Mouse (Mus musculus): ENCODE data around the gene Sptbn2.
A peak's percentile ranks its signal among the peaks of the same experiment; 100 is the strongest.

Sptbn2 gene

GRCm38 (mm10) chr19:4767507-4768148 is 56.7 kb downstream of the Sptbn2 start:
- H3K4me3 ChIP-seq (replicated peaks; ENCODE audit: low read length) = no peak overlapping the region
- peaks cover 84% of the 10 kb centered on the region for H3K4me1 ChIP-seq (replicated peaks; ENCODE audit: low read depth, low read length)
- H3K9me3 ChIP-seq (ENCODE audit: low read length) = no peaks in the 10 kb centered on the region
- peaks cover 99% of the 10 kb centered on the region for H3K36me3 ChIP-seq (ENCODE audit: insufficient read depth, low read length)
- no peaks in the 10 kb centered on the region for H3K27me3 ChIP-seq (ENCODE audit: insufficient read depth, low read length)
- TF ChIP-seq CTCF (conservative IDR thresholded peaks at IDR 0.05; ENCODE audit: low read length) (no peak), POU5F1 (IDR thresholded peaks at IDR 0.05; ENCODE audit: borderline replicate concordance, low read length) (no peak), NANOG (IDR thresholded peaks at IDR 0.05; ENCODE audit: borderline replicate concordance, low read length) (no peak)

DNA sequence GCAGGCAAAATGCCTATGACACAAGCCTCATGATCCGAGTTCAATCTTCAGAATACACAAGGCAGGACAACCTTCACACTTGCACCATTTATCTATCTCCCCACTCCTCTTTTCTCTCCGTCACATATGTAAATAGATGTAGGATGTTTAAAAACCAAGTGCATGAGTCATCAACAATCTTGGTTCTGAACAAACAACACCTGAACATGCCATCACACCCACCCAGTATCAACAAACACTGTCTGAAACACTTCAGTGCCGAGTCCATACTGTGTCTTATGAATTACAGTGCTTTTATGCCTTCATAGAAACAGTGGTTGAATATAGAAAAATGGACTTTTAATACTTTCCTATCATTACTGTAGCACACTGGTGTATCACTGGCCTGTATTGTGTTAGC is 61.8 kb downstream of the Sptbn2 start:
- H3K36me3 ChIP-seq (ENCODE audit: insufficient read depth, low read length) = peaks cover 99% of the 10 kb centered on the region
- no peak overlapping the region for H3K4me3 ChIP-seq (replicated peaks; ENCODE audit: low read length)
- no peaks in the 10 kb centered on the region for H3K27me3 ChIP-seq (ENCODE audit: insufficient read depth, low read length)
- peaks cover 83% of the 10 kb centered on the region for H3K4me1 ChIP-seq (replicated peaks; ENCODE audit: low read depth, low read length)
- TF ChIP-seq CTCF (conservative IDR thresholded peaks at IDR 0.05; ENCODE audit: low read length) (no peak), POU5F1 (IDR thresholded peaks at IDR 0.05; ENCODE audit: borderline replicate concordance, low read length) (no peak), NANOG (IDR thresholded peaks at IDR 0.05; ENCODE audit: borderline replicate concordance, low read length) (no peak)
- no peaks in the 10 kb centered on the region for H3K9me3 ChIP-seq (ENCODE audit: low read length)

- peaks cover 100% of the 10 kb centered on the region for H3K36me3 ChIP-seq (ENCODE audit: insufficient read depth, low read length)
- H3K4me3 ChIP-seq (replicated peaks; ENCODE audit: low read length) = no peak overlapping the region
- H3K9me3 ChIP-seq (ENCODE audit: low read length) = no peaks in the 10 kb centered on the region
- TF ChIP-seq NANOG (IDR thresholded peaks at IDR 0.05; ENCODE audit: borderline replicate concordance, low read length) (no peak), POU5F1 (IDR thresholded peaks at IDR 0.05; ENCODE audit: borderline replicate concordance, low read length) (no peak), CTCF (conservative IDR thresholded peaks at IDR 0.05; ENCODE audit: low read length) (no peak)
- H3K27me3 ChIP-seq (ENCODE audit: insufficient read depth, low read length) = no peaks in the 10 kb centered on the region
- H3K4me1 ChIP-seq (replicated peaks; ENCODE audit: low read depth, low read length) = peaks cover 97% of the 10 kb centered on the region
These were observed 71.9 kb downstream of the Sptbn2 start for GRCm38 (mm10) chr19:4782891-4783290.

DNA sequence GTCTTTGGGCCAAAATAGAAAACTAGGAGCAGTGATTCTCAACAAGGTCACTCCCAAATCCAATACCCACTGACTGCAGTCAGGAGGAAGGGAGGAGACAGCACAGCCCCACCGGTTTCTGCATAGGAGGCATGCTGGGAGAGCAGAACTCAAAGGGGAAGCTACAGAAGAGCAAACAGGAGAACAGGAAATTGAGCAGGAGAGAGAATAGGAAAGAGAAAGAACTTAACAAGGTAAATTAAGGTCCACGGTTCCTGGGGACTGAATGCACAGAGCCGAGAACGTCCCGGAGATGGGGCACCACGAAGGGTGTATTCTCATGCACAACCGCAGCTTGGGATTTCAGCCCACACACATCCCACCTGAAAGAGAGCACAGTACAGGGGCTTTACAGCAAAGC is 74.2 kb downstream of the Sptbn2 start:
- H3K4me3 ChIP-seq (replicated peaks; ENCODE audit: low read length) = peak overlapping the region; percentile 17
- TF ChIP-seq CTCF (conservative IDR thresholded peaks at IDR 0.05; ENCODE audit: low read length) (no peak), POU5F1 (IDR thresholded peaks at IDR 0.05; ENCODE audit: borderline replicate concordance, low read length) (peak; percentile 70; the same call in 1 of the 2 replicates), NANOG (IDR thresholded peaks at IDR 0.05; ENCODE audit: borderline replicate concordance, low read length) (peak; percentile 26; the same call in 1 of the 2 replicates)
- H3K9me3 ChIP-seq (ENCODE audit: low read length) = no peaks in the 10 kb centered on the region
- H3K4me1 ChIP-seq (replicated peaks; ENCODE audit: low read depth, low read length) = peaks cover 98% of the 10 kb centered on the region
- peaks cover 100% of the 10 kb centered on the region for H3K36me3 ChIP-seq (ENCODE audit: insufficient read depth, low read length)
- no peaks in the 10 kb centered on the region for H3K27me3 ChIP-seq (ENCODE audit: insufficient read depth, low read length)

GRCm38 (mm10) chr19:4786313-4786712 is 75.3 kb downstream of the Sptbn2 start:
- H3K9me3 ChIP-seq (ENCODE audit: low read length) = no peaks in the 10 kb centered on the region
- peaks cover 100% of the 10 kb centered on the region for H3K36me3 ChIP-seq (ENCODE audit: insufficient read depth, low read length)
- TF ChIP-seq CTCF (conservative IDR thresholded peaks at IDR 0.05; ENCODE audit: low read length) (no peak), POU5F1 (IDR thresholded peaks at IDR 0.05; ENCODE audit: borderline replicate concordance, low read length) (no peak), NANOG (IDR thresholded peaks at IDR 0.05; ENCODE audit: borderline replicate concordance, low read length) (no peak)
- H3K27me3 ChIP-seq (ENCODE audit: insufficient read depth, low read length) = no peaks in the 10 kb centered on the region
- H3K4me1 ChIP-seq (replicated peaks; ENCODE audit: low read depth, low read length) = peaks cover 99% of the 10 kb centered on the region
- no peak overlapping the region for H3K4me3 ChIP-seq (replicated peaks; ENCODE audit: low read length)

DNA sequence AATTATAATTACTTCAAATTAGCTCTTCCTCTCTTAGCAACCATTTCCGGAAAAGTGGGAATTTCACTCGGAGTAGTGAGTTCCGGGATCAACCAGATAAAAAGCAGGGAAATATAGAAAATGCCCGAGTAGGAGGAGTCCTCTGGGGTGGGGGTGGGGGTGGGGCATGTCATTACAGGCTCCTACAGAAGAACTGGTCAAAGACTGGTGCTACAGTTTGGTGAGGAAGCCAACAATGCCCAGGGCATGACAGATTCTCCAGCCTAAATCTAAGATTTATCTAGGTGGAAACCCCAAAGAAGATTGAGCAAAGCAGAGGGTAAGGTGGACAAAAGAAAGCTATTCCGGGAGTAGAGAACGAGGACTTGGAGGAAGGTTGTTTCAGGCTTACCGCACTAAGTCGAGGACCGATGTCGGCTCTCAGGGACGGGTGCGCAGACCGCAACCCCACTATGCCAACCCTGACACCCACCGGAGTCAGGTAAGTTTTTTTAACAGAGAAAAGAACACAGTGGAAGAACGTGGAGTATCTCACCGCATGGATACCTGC is 82.4 kb downstream of the Sptbn2 start:
- H3K36me3 ChIP-seq (ENCODE audit: insufficient read depth, low read length) = peaks cover 77% of the 10 kb centered on the region
- H3K27me3 ChIP-seq (ENCODE audit: insufficient read depth, low read length) = no peaks in the 10 kb centered on the region
- no peaks in the 10 kb centered on the region for H3K9me3 ChIP-seq (ENCODE audit: low read length)
- H3K4me1 ChIP-seq (replicated peaks; ENCODE audit: low read depth, low read length) = peaks cover 86% of the 10 kb centered on the region
- TF ChIP-seq NANOG (IDR thresholded peaks at IDR 0.05; ENCODE audit: borderline replicate concordance, low read length) = no peak
- TF ChIP-seq CTCF (conservative IDR thresholded peaks at IDR 0.05; ENCODE audit: low read length) = no peak
- TF ChIP-seq POU5F1 (IDR thresholded peaks at IDR 0.05; ENCODE audit: borderline replicate concordance, low read length) = no peak
- peak overlapping the region; percentile 89 for H3K4me3 ChIP-seq (replicated peaks; ENCODE audit: low read length)

- no peaks in the 10 kb centered on the region for H3K9me3 ChIP-seq (ENCODE audit: low read length)
These were observed 83.0 kb downstream of the Sptbn2 start, which contains the start of gene Rbm4 for GRCm38 (mm10) chr19:4793831-4794422. TSS of gene Rbm4 (minus strand) at chr19:4793901.

GRCm38 (mm10) chr19:4795929-4796328 is 85.0 kb downstream of the Sptbn2 start:
- Histone ChIP-seq H3K9me3 (ENCODE audit: low read length) (no peaks in the 10 kb centered on the region), H3K4me1 (replicated peaks; ENCODE audit: low read depth, low read length) (peaks cover 87% of the 10 kb centered on the region), H3K4me3 (replicated peaks; ENCODE audit: low read length) (peak overlapping the region; percentile 89), H3K27me3 (ENCODE audit: insufficient read depth, low read length) (no peaks in the 10 kb centered on the region), H3K36me3 (ENCODE audit: insufficient read depth, low read length) (peaks cover 77% of the 10 kb centered on the region)
- TF ChIP-seq CTCF (conservative IDR thresholded peaks at IDR 0.05; ENCODE audit: low read length) (no peak), POU5F1 (IDR thresholded peaks at IDR 0.05; ENCODE audit: borderline replicate concordance, low read length) (no peak), NANOG (IDR thresholded peaks at IDR 0.05; ENCODE audit: borderline replicate concordance, low read length) (no peak)

More at GRCm38 (mm10) chr19:4793831-4794422, 83.0 kb downstream of the Sptbn2 start, which contains the start of gene Rbm4:
- no peaks in the 10 kb centered on the region for H3K27me3 ChIP-seq (ENCODE audit: insufficient read depth, low read length)
- peaks cover 77% of the 10 kb centered on the region for H3K36me3 ChIP-seq (ENCODE audit: insufficient read depth, low read length)
- H3K4me1 ChIP-seq (replicated peaks; ENCODE audit: low read depth, low read length) = peaks cover 86% of the 10 kb centered on the region
- H3K4me3 ChIP-seq (replicated peaks; ENCODE audit: low read length) = peak within 1 kb of the TSS; percentile 89
- no peak for TF ChIP-seq POU5F1 (IDR thresholded peaks at IDR 0.05; ENCODE audit: borderline replicate concordance, low read length)
- no peak for TF ChIP-seq NANOG (IDR thresholded peaks at IDR 0.05; ENCODE audit: borderline replicate concordance, low read length)
- TF ChIP-seq CTCF (conservative IDR thresholded peaks at IDR 0.05; ENCODE audit: low read length) = no peak

Data from E14TG2a.4 (cell line).